Mouse (Mus musculus): ENCODE data around the gene Smg1. TPM values are rescaled to one million over a fixed set of nuclear protein-coding genes. Genes with fewer than 3 reads are reported as not detected.

Smg1 gene
- total and polyA plus RNA-seq, 2 experiments from 2014 or later: 16.0 to 44.1 TPM

DNA sequence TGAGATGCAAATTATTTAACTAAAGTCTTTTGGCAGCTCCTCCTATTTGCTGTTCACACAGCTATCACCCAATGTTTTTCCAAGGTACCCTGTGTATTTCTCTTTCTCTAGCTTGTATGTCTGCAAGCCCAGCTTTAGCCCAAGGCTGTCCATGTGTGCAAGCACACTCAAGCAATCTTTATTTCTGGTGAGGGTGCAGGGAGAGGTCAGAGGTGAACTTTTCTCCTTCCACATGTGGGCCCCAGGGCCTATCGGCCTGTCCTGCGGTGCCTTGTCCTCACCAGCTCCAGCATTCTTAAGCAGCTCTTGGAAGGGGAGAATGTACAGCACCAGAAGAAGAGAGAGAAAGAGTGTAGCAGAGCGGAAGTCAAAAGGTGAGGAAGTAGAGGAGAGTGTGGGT lies 9.5 kb upstream of the Smg1 start:
- H3K9me3 ChIP-seq (ENCODE audit: low read length): no peaks in the 10 kb centered on the region
- ATAC-seq (ENCODE audit: low FRiP score): no peak
- no peaks in the 10 kb centered on the region for H3K4me1 ChIP-seq (ENCODE audit: insufficient read depth, low read length)
- no peaks in the 10 kb centered on the region for H3K27me3 ChIP-seq (ENCODE audit: insufficient read depth, low read length)
- no peak overlapping the region for H3K9ac ChIP-seq (replicated peaks; ENCODE audit: low read length, poor library complexity, severe bottlenecking)
- H3K4me3 ChIP-seq (ENCODE audit: low read depth, low read length): no peak overlapping the region
- H3K27ac ChIP-seq (ENCODE audit: low read depth, low read length): no peak overlapping the region
- TF ChIP-seq CTCF (IDR thresholded peaks at IDR 0.05): no peak
- no peak for DNase-seq (ENCODE audit: low spot score)
- whole genome bisulfite sequencing: 73% methylated on average over 3 of the region's 3 CpGs
- no peaks in the 10 kb centered on the region for H3K36me3 ChIP-seq (ENCODE audit: insufficient read depth, low read length)
- H3K4me2 ChIP-seq (ENCODE audit: low read depth, low read length, poor library complexity, severe bottlenecking): no peak overlapping the region

DNA sequence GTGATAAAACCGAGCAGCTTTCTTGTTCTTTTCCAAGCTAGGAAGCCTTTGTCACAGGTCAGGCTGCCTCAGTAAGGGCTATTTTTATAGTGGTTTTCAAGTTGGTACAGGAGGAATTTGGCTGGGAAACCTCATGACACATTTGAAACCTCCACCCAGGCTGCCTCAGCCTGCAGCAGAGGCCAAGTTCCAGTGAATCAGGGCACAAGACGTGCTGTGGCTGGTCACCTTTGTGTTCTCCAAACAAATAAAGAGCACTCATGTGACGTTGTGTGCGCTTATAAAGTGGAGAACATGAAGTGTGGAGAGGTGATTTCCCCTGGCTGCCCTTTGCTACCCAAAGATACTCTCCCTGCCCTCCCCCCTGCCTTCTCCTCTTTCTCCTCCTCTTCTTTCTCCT lies 8.9 kb upstream of the Smg1 start:
- DNase-seq (ENCODE audit: low spot score): no peak
- Histone ChIP-seq H3K4me1 (ENCODE audit: insufficient read depth, low read length) (no peaks in the 10 kb centered on the region), H3K9ac (replicated peaks; ENCODE audit: low read length, poor library complexity, severe bottlenecking) (no peak overlapping the region), H3K36me3 (ENCODE audit: insufficient read depth, low read length) (no peaks in the 10 kb centered on the region), H3K4me2 (ENCODE audit: low read depth, low read length, poor library complexity, severe bottlenecking) (no peak overlapping the region), H3K4me3 (ENCODE audit: low read depth, low read length) (no peak overlapping the region), H3K9me3 (ENCODE audit: low read length) (no peaks in the 10 kb centered on the region), H3K27ac (ENCODE audit: low read depth, low read length) (no peak overlapping the region), H3K27me3 (ENCODE audit: insufficient read depth, low read length) (no peaks in the 10 kb centered on the region)
- no peak for TF ChIP-seq CTCF (IDR thresholded peaks at IDR 0.05)
- 46% methylated on average over 4 of the region's 4 CpGs for WGBS
- no peak for ATAC-seq (ENCODE audit: low FRiP score)

DNA sequence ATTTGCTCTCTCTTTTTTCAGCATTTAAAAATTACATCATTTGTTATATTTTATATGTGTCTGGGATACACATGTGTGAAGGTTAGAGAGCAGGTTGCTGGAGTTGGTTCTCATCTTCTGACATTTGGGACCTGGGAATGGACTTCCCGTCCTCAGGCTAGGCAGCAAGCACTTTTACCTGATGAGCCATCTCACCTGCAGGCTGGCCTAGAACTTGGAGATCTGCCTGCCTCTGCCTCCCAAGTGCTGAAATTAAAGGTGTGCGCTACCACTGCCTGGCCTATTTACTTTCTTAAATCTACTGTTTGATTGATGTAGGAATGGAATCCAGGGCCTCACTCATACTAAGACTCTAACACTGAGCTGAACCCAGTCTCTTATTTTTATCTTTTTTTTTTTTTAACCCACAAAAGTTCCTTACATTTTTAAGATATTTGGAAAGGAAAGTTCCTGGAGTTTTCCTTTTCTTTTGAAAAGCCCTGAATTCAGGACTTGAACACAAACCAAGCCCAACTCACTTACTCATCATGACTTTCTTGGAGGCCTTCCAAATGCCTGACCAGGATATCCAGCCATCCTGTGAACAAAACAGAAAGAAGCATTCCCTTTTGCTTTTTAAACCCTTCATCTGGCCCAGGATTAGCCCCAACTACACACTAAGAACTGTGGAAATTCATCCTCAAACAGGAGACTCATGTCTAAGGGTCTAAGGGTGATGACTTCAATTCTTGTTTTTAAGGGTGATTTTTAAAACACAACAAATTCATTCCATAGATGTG lies 8.1 kb upstream of the Smg1 start:
- no peak for TF ChIP-seq CTCF (IDR thresholded peaks at IDR 0.05)
- Histone ChIP-seq H3K4me3 (ENCODE audit: low read depth, low read length) (no peak overlapping the region), H3K27ac (ENCODE audit: low read depth, low read length) (no peak overlapping the region), H3K9ac (replicated peaks; ENCODE audit: low read length, poor library complexity, severe bottlenecking) (no peak overlapping the region), H3K4me2 (ENCODE audit: low read depth, low read length, poor library complexity, severe bottlenecking) (no peak overlapping the region), H3K9me3 (ENCODE audit: low read length) (no peaks in the 10 kb centered on the region), H3K27me3 (ENCODE audit: insufficient read depth, low read length) (no peaks in the 10 kb centered on the region), H3K36me3 (ENCODE audit: insufficient read depth, low read length) (no peaks in the 10 kb centered on the region), H3K4me1 (ENCODE audit: insufficient read depth, low read length) (no peaks in the 10 kb centered on the region)
- no peak for DNase-seq (ENCODE audit: low spot score)
- no peak for ATAC-seq (ENCODE audit: low FRiP score)
- WGBS: 95% methylated on average over 2 of the region's 2 CpGs

DNA sequence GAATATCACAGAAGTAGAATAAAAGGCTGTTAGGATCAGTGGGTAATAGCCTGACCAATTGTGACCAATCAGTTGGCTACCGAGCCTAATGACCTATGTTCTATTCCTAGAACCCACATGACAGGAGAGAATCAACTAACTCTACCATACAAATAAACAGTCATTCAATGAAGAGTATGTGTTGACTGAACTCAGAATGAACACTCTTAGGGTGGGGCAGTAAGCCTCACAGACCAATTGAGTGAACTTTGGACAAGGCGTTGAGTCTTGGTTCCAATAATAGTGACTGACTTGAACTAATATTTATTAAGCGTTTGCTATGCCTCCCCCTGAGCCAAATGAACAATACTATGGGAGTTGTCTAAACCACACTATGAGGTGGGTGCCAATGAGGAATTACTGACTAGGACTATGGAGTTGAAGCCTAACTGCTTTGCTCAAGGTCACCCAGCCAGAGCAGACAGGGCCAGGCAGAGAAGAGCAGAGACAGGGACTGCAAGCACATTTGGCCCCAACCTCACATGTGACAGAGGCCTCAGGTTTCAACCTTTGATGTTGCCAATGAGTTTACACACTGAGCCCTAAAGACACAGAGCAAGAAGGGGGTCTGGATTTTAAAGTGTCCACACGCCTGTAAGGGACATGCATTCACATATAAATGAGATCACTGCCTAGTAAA lies 7.2 kb upstream of the Smg1 start:
- Histone ChIP-seq H3K4me1 (ENCODE audit: insufficient read depth, low read length) (no peaks in the 10 kb centered on the region), H3K4me2 (ENCODE audit: low read depth, low read length, poor library complexity, severe bottlenecking) (no peak overlapping the region), H3K9ac (replicated peaks; ENCODE audit: low read length, poor library complexity, severe bottlenecking) (no peak overlapping the region), H3K27me3 (ENCODE audit: insufficient read depth, low read length) (no peaks in the 10 kb centered on the region), H3K36me3 (ENCODE audit: insufficient read depth, low read length) (no peaks in the 10 kb centered on the region), H3K4me3 (ENCODE audit: low read depth, low read length) (no peak overlapping the region), H3K27ac (ENCODE audit: low read depth, low read length) (no peak overlapping the region), H3K9me3 (ENCODE audit: low read length) (no peaks in the 10 kb centered on the region)
- DNase-seq (ENCODE audit: low spot score): no peak
- no peak for ATAC-seq (ENCODE audit: low FRiP score)
- TF ChIP-seq CTCF (IDR thresholded peaks at IDR 0.05): no peak
- WGBS: 85% methylated on average over 4 of the region's 4 CpGs

DNA sequence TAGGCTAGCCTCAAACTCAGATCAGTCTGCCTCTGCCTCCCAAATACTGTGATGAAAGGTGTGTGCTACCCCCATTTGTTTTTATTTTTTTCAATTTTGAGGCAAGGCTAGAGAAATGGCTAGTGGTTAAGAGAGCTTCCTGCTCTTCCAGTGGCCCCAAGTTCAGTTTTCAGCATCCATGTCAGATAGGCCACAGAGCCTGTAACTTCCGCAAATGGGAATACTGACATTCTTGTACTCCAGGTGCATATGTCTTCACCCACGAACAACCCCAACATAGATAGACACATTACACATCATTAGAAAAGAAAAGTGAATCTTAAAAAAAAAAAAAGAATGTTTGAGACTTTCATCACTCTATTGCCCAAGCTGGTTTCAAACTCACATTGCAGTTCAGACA lies 6.1 kb upstream of the Smg1 start:
- Histone ChIP-seq H3K9ac (replicated peaks; ENCODE audit: low read length, poor library complexity, severe bottlenecking) (no peak overlapping the region), H3K4me1 (ENCODE audit: insufficient read depth, low read length) (no peaks in the 10 kb centered on the region), H3K27ac (ENCODE audit: low read depth, low read length) (no peak overlapping the region), H3K9me3 (ENCODE audit: low read length) (no peaks in the 10 kb centered on the region), H3K27me3 (ENCODE audit: insufficient read depth, low read length) (no peaks in the 10 kb centered on the region), H3K4me3 (ENCODE audit: low read depth, low read length) (no peak overlapping the region), H3K4me2 (ENCODE audit: low read depth, low read length, poor library complexity, severe bottlenecking) (no peak overlapping the region), H3K36me3 (ENCODE audit: insufficient read depth, low read length) (no peaks in the 10 kb centered on the region)
- ATAC-seq (ENCODE audit: low FRiP score): no peak
- TF ChIP-seq CTCF (IDR thresholded peaks at IDR 0.05): no peak
- WGBS: 86% methylated on average over 2 of the region's 2 CpGs
- no peak for DNase-seq (ENCODE audit: low spot score)

DNA sequence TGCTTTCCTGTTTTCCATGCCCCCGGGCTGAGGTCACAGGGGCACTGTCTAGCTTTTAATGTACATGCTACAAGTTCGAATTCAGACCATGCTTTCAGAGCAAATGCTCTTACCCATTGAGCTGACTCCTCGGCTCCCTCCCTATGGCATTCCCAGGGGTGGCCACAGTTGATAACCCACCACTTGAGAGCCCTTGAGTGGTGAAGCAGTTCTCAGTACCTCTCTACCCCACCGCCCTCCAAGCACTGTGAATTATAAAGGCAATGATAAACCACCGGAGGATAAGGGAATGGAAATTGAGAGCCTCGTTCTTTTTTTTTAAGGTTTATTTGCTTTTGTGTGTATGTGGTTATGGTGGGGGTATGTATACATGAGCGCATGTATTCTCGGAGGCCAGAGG lies 4.6 kb upstream of the Smg1 start:
- Histone ChIP-seq H3K9ac (replicated peaks; ENCODE audit: low read length, poor library complexity, severe bottlenecking) (no peak overlapping the region), H3K4me1 (ENCODE audit: insufficient read depth, low read length) (no peaks in the 10 kb centered on the region), H3K27me3 (ENCODE audit: insufficient read depth, low read length) (no peaks in the 10 kb centered on the region), H3K27ac (ENCODE audit: low read depth, low read length) (no peak overlapping the region), H3K4me2 (ENCODE audit: low read depth, low read length, poor library complexity, severe bottlenecking) (no peak overlapping the region), H3K9me3 (ENCODE audit: low read length) (no peaks in the 10 kb centered on the region), H3K4me3 (ENCODE audit: low read depth, low read length) (no peak overlapping the region), H3K36me3 (ENCODE audit: insufficient read depth, low read length) (no peaks in the 10 kb centered on the region)
- no peak for TF ChIP-seq CTCF (IDR thresholded peaks at IDR 0.05)
- DNase-seq (ENCODE audit: low spot score) (no peak), ATAC-seq (ENCODE audit: low FRiP score) (no peak)
- 92% methylated on average over 8 of the region's 8 CpGs for WGBS
